In the genomic region with DNA sequence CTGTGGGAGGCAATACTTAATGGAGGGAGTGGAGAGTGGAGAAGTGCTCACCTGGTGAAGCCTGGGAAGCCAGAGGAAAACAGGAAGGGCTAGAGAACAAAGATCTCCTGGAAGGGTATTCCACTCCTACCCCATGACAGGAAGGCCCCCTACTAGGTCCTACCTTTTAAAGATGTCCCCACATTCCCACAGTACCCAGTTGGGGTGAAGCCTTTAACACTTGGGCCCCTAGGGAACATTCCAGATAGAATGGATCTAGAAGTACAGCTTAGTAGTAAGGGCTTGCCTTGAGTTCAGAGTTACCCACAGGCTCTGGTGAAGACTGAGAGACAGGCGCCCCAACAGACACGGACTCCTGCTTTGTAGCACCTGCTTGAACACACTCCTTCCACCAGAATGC, we compare ENCODE assay signal across 26 mouse cellular contexts.
DNase-seq lines count a peak whose midpoint lies in the region; ATAC-seq and TF ChIP-seq lines count a peak whose summit lies in the region.
"Had no signal": no experiment of that assay in that cellular context is flagged by ENCODE, and none has a peak within 500 bp of the region (broad histone marks: within the 10 kb centered on the region; RNA-seq: fewer than 3 reads in every experiment).

No protein-coding gene starts in this region.

- peak overlapping the region; percentile 75 for H3K27ac ChIP-seq in heart, adult 2 months
- peak overlapping the region; percentile 74 for H3K27ac ChIP-seq in embryonic facial prominence, embryonic 15.5 days (replicated peaks)
- 0 out of 2 replicates have a peak overlapping the region, but pooled peaks have one; percentile 14 for H3K27ac ChIP-seq in limb, embryonic 14.5 days (replicated peaks; ENCODE audit: low read depth, low read length)
- H3K27ac ChIP-seq: heart, embryonic 13.5 days; hindbrain, embryonic 10.5 days; hindbrain, postnatal 0 days; intestine, embryonic 15.5 days; liver, embryonic 12.5 days; neural tube, embryonic 12.5 days had no signal

- 91% methylated on average over 2 of the region's 2 CpGs for WGBS in heart, adult 2 months
- 68% methylated on average over 2 of the region's 2 CpGs for WGBS in embryonic facial prominence, embryonic 15.5 days
- WGBS in limb, embryonic 14.5 days, result 69% methylated on average over 2 of the region's 2 CpGs

- no peak overlapping the region for H3K4me3 ChIP-seq in heart, adult 2 months
- no peak overlapping the region for H3K4me3 ChIP-seq in embryonic facial prominence, embryonic 15.5 days (replicated peaks)
- no peak overlapping the region for H3K4me3 ChIP-seq in limb, embryonic 14.5 days (replicated peaks; ENCODE audit: low read length)
- H3K4me3 ChIP-seq: heart, embryonic 13.5 days; hindbrain, embryonic 10.5 days; intestine, embryonic 15.5 days; liver, embryonic 12.5 days; myocyte; neural tube, embryonic 12.5 days had no signal

- H3K4me1 ChIP-seq in heart, adult 2 months (ENCODE audit: control insufficient read depth, insufficient read depth, low read length), result peaks cover 31% of the 10 kb centered on the region
- H3K4me1 ChIP-seq in embryonic facial prominence, embryonic 15.5 days, result peaks cover 87% of the 10 kb centered on the region
- H3K4me1 ChIP-seq in limb, embryonic 14.5 days (ENCODE audit: control insufficient read depth, insufficient read depth, low read length), result peaks cover 65% of the 10 kb centered on the region

- H3K36me3 ChIP-seq in heart, adult 2 months (ENCODE audit: control insufficient read depth, insufficient read depth, low read length), result no peaks in the 10 kb centered on the region
- H3K36me3 ChIP-seq in embryonic facial prominence, embryonic 15.5 days, result no peaks in the 10 kb centered on the region
- H3K36me3 ChIP-seq in limb, embryonic 14.5 days (ENCODE audit: control insufficient read depth, insufficient read depth, low read length), result no peaks in the 10 kb centered on the region
- H3K36me3 ChIP-seq: heart, embryonic 13.5 days; intestine, embryonic 15.5 days; liver, embryonic 12.5 days; neural tube, embryonic 12.5 days had no signal

- no peak for TF ChIP-seq POLR2A in heart, adult 2 months (IDR thresholded peaks at IDR 0.05; ENCODE audit: insufficient read depth, low read depth, low read length)
- TF ChIP-seq POLR2A in limb, embryonic 14.5 days (IDR thresholded peaks at IDR 0.05; ENCODE audit: borderline replicate concordance, extremely low read depth, insufficient read depth, insufficient read length), result no peak

- no peaks in the 10 kb centered on the region for H3K27me3 ChIP-seq in heart, adult 2 months (ENCODE audit: control insufficient read depth, insufficient read depth, low read length)
- no peaks in the 10 kb centered on the region for H3K27me3 ChIP-seq in embryonic facial prominence, embryonic 15.5 days
- H3K27me3 ChIP-seq in limb, embryonic 14.5 days (ENCODE audit: control insufficient read depth, insufficient read depth, low read length), result no peaks in the 10 kb centered on the region
- H3K27me3 ChIP-seq: heart, embryonic 13.5 days; intestine, embryonic 15.5 days; neural tube, embryonic 12.5 days had no signal

- no peak for TF ChIP-seq CTCF in heart, adult 2 months (IDR thresholded peaks at IDR 0.05)

- DNase-seq in heart, adult 2 months, result no peak
- DNase-seq in heart, postnatal 25 days (ENCODE audit: low spot score), result no peak
- DNase-seq in limb, embryonic 14.5 days (ENCODE audit: low spot score), result no peak
- no peak for DNase-seq in cerebellum, postnatal 25 days
- no peak for DNase-seq in kidney, postnatal 10 days
- DNase-seq: adrenal gland, postnatal 10 days; B cell, adult 2 months; cerebellum, adult 11-12 months; cerebellum, adult 9-11 months; forebrain, postnatal 0 days; heart, postnatal 10 days; kidney, adult 2 months; layer of hippocampus, postnatal 36 days; liver, postnatal 0 days; right cerebral cortex, adult 18-20 months; right cerebral cortex, postnatal 4 days had no signal

- H3K9me3 ChIP-seq in embryonic facial prominence, embryonic 15.5 days (replicated peaks), result no peaks in the 10 kb centered on the region
- H3K9me3 ChIP-seq in limb, embryonic 14.5 days (ENCODE audit: control insufficient read depth, low read length), result no peaks in the 10 kb centered on the region
- H3K9me3 ChIP-seq: heart, embryonic 13.5 days; intestine, embryonic 15.5 days; liver, embryonic 12.5 days; neural tube, embryonic 12.5 days had no signal

- H3K79me2 ChIP-seq in heart, adult 2 months (replicated peaks; ENCODE audit: control insufficient read depth, insufficient read depth, low read length), result peaks cover 2% of the 10 kb centered on the region; the same call in 1 of the 2 replicates

- no peak for ATAC-seq in embryonic facial prominence, embryonic 15.5 days (ENCODE audit: insufficient number of reproducible peaks, low FRiP score, low TSS enrichment, low read depth)
- no peak for ATAC-seq in limb, embryonic 14.5 days (ENCODE audit: low FRiP score, low read depth)
- ATAC-seq: forebrain, postnatal 0 days; hindbrain, postnatal 0 days; intestine, embryonic 15.5 days; liver, embryonic 12.5 days; liver, postnatal 0 days; midbrain, embryonic 16.5 days had no signal

- intact Hi-C loops in heart, adult 2 months (cut with DNase I), result loop anchor here (2.0 to 5.0 kb wide), 2 partner anchors 34 to 55 kb away; no protein-coding TSS in a partner anchor
- intact Hi-C loops in heart, postnatal 25 days (cut with DNase I), result loop anchor here (2.0 kb wide), 1 partner anchor 73 kb away; the partner anchor contains the start of gene Nxn

- H3K4me2 ChIP-seq in embryonic facial prominence, embryonic 15.5 days (replicated peaks), result no peak overlapping the region
- no peak overlapping the region for H3K4me2 ChIP-seq in limb, embryonic 14.5 days (replicated peaks; ENCODE audit: low read depth, low read length, severe bottlenecking)
- H3K4me2 ChIP-seq: heart, embryonic 13.5 days; intestine, embryonic 15.5 days; liver, embryonic 12.5 days; midbrain, embryonic 11.5 days; neural tube, embryonic 12.5 days had no signal

- TF ChIP-seq EP300 in heart, adult 2 months (IDR thresholded peaks at IDR 0.05; ENCODE audit: insufficient read depth, low read depth, low read length), result no peak

- H3K9ac ChIP-seq in heart, adult 2 months (ENCODE audit: low read depth, low read length), result no peak overlapping the region
- no peak overlapping the region for H3K9ac ChIP-seq in embryonic facial prominence, embryonic 15.5 days
- no peak overlapping the region for H3K9ac ChIP-seq in limb, embryonic 14.5 days (ENCODE audit: low read depth, low read length, severe bottlenecking)
- H3K9ac ChIP-seq: forebrain, postnatal 0 days; heart, embryonic 13.5 days; intestine, embryonic 15.5 days; liver, embryonic 12.5 days; liver, postnatal 0 days; neural tube, embryonic 12.5 days had no signal

Comparison
In these comparisons a context has a peak if more than half of its experiments do, and no peak if none do; other contexts are left out.
1. H3K27ac ChIP-seq: peak in every context shown above with its lines; median percentile 75 in heart, adult 2 months; 74 in embryonic facial prominence, embryonic 15.5 days; 14 in limb, embryonic 14.5 days.